Mouse (Mus musculus) heart, adult 10 weeks (tissue): Measurements from ENCODE around the gene Vmn2r3. TPM values are rescaled to one million over a fixed set of nuclear protein-coding genes. Genes with fewer than 3 reads are reported as not detected.

Experiments
- polyA plus RNA-seq: library from polyadenylated mRNA; stranded (reverse); fragments of 350-450 nt; fragmentation: Illumina TruSeq; extraction: RNeasy Lipid Tissue Mini Kit (QIAGEN cat#74804); gene quantifications from one replicate; pipeline ENCODE4 v1.2.3, GENCODE M21; 2014; ENCODE audit warnings: low read depth, low replicate concordance

Gene Vmn2r3
- polyA plus RNA-seq: not detected

DNA sequence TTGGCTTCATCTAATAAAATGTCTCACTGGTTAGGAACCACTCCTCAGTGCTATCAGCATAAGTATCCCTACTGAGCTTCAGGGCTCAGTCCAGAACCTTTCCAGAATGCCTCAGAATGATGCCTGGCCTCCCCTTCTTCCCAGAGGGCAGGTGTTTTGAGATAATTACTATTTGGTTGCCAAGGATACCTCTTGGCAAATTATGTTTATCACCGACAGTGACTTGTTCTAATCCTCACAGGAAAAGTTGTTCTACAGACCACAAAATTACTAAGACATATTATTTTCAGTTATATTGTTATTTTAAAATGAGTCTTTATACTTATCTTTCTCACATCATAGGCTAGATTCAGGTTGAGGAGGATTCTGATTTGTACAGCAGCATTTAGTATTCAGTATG lies at the start of gene Vmn2r3:
TSS of gene Vmn2r3 (minus strand) at position 101 of the 400 bp plus-strand sequence.

Other genes with a start within 250 kb of the Vmn2r3 start
- not detected for gene Vmn2r1, start 208.2 kb downstream of the Vmn2r3 start, polyA plus RNA-seq
- not detected for gene Vmn2r2, start 147.8 kb downstream of the Vmn2r3 start, polyA plus RNA-seq
- gene Vmn2r4, start 125.7 kb upstream of the Vmn2r3 start, polyA plus RNA-seq: not detected
- gene Vmn2r5, start 220.1 kb upstream of the Vmn2r3 start, polyA plus RNA-seq: not detected